Mouse (Mus musculus): ENCODE data around the gene Lars2.

The Lars2 gene

DNA sequence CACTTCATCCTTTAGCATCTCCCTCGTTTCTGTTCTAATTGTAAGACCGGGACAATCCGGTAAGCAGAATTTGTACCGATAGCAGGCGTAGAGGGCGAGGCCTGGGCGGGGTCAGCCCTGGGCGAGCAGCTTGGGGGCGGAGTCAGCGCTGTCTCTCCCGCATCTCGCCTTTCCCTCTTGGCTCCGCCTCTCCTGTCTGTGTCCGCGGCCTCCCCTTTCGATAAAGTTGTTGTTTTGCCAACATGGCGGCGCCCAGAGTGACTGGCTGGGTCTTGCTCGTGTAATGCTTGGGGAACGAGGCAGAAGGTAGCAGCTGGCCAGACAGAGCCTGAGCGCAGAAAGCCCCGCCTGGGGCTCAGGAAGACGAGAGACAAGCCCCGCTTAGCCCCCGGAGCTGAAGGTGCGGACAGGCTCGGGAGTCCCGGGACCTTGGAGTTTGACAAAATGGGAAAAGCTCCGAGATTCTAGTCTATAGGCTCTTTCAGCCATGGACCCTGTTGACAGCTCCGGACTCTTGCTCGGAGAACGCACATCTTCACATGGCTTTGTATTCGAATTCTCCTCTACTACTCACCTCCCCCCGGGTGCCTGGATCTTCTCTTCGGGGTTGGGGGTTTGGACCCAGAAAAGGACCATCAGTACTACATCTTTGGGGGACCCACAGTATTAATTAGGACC, at the start of gene Lars2:
Gene Lars2, plus strand, starts transcription at position 220 of the 678 bp plus-strand sequence.
- WGBS = under 1% methylated on average over 35 of the region's 35 CpGs

DNA sequence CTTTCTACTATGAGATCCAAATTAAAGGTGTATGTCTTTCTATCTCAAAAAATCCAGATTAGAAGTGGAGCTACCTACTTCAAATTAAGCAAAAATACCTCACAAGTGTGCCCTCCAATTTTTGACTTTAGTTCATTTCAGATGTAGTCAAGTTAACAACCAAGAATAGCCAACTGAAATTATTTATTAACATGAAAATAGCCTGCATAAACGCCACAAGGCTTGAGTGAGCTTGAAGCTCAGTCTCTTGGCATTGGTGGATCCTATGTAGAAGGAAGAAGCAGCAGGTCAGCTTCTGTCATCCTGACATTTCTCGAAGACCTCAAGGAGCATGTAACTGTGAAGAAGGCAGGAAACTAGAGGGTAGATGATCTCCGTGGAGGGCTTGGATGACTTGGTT, 38.4 kb upstream of the Lars2 start:
- WGBS = 85% methylated on average over 3 of the region's 3 CpGs

DNA sequence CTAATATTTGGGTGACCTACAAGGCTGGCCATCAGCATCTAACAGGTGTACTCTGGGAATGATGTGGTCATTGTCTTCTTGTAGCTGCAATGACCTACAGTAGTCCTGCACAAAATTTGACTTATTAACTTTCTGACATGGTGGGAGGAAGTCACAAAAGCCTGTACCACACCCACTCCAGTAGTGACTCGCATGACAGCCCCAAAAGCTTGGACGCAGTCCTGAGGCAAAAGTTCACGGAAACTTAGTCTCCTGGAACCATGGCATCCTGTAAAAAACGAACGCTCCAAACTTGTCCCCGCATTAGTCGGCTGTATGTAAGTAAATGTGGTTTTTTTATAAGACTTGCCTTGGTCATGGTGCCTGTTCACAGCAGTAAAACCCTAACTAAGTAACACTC, 36.9 kb upstream of the Lars2 start:
- WGBS = 95% methylated on average over 7 of the region's 7 CpGs

DNA sequence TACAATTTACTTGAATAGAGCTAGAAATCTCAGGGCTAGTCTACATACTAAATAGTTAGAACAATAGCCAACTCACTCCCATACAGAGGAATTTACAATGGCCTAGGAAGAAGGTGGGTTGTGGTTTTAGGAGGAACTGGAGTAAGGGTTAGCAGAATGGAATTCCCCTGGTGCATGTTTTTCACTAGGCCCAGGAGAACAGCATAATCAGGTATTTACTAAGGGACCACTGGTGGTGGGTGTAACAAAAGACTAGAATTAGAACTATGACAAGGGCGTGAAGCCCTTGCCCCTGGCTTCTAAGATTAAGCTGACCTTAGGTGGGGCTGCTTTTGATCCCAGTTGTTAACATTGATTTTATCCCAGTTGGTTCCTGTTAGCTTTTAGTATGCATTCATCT, 36.5 kb upstream of the Lars2 start:
- WGBS = 95% methylated on average over 1 of the region's 1 CpGs

DNA sequence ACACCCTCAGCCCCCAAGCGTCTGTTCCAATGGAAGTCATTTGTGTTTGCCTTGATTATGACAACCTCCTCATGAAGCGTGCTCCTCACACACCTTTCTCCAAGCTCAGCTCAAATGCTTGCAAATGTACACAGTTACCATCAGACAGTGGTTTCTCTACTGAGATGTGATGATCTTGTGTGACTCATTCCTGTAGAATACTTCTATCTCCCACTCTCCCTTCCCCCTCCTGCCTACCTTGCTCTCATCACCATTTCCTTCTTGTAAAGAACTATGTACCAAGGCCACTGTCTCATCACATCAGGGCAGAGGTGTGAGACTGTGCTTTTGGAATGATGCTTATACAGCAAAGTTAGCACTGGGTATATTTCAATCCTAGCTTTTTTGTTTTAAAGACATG, 33.2 kb upstream of the Lars2 start:
- WGBS = 81% methylated on average over 2 of the region's 2 CpGs

DNA sequence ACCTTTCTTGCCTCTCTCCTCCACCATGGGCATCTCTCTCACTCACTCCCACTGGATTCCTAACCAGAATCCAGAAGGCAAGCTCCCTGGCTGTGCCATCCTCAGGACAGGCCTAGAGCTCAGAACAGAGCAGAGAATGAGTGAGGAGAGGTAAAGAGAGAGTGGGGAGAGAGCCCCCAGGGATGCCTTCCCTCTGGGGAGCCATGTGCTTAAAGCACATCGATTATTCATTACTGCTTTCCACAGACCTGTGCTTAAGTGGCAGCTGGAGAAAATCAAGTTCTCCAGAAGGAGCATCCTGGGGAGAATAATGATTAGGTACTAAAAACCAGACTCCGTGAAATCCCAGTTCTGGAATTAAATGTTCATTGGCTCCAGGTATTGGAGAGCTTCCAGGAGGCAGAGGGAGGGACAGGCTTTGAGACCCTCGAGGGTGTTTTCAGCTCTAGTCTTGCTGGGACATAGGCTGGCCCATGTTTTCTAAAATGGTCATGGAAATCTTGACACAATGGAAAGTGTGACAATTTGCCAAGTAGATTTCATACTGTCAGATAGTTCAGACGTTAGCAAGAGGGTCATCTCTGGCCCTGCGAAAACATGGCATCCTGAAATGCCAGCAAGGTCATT, 31.6 kb upstream of the Lars2 start:
- 57% methylated on average over 5 of the region's 5 CpGs for WGBS

DNA sequence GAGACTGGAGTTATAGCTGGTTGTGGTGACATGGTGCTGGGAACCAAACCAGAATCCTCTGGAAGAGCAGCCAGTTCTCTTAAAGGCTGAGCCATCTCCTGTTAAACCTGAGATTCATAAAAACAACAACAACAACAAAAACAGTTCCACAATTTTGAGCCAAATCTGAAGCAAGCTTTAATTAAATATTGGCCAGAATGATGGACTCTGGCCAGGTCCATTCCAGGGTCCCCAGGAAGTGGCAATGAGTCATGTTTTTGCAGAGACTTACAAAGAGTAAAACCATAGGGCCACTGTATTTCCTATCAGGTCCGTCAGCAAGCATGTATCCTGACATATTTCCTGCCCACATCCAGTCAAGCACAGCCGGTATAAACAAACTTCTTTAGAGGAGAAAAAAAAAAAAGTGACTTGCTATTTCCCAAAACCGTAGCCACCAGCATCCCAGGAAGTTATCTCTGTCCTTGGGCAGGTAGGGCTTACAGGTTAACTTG, 27.0 kb upstream of the Lars2 start:
- 60% methylated on average over 3 of the region's 3 CpGs for WGBS

DNA sequence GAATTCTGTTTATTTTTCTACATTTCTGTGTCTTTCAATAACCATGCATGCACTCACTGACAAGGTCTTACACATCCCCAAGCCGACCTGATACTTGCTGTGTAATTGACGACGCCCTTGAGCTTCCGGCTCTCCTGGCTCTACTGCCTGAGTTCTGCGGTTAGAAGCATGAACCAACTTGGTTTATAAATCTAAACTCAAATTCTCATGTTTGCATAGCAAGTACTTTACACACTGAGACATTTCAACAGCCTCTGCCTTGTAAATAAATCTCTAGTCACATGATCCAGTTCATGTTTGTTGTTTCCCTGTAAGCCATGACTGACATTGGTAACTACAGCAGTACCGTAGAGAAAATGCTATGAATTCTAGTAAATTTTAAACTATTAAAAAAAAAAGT, 25.5 kb upstream of the Lars2 start:
- 95% methylated on average over 6 of the region's 6 CpGs for WGBS

DNA sequence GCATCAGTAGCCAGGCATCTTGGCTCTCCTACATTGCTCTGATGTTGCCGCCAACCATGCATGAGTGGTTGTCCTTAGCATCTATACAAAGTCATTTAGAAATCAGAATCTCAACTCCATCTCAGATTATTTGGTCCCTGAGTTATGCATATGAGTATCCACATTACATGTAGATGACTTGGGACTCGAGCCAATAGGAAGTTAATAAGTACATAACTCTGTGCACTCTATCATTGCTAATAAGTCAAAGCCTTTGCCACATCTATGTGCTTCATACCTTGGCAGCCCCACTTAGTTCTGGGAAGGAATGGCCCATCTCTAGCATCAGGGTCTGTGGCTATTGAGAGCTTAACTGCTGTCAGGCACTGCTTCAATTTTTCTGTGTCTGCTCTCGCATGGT, 23.7 kb upstream of the Lars2 start:
- 80% methylated on average over 3 of the region's 3 CpGs for WGBS

DNA sequence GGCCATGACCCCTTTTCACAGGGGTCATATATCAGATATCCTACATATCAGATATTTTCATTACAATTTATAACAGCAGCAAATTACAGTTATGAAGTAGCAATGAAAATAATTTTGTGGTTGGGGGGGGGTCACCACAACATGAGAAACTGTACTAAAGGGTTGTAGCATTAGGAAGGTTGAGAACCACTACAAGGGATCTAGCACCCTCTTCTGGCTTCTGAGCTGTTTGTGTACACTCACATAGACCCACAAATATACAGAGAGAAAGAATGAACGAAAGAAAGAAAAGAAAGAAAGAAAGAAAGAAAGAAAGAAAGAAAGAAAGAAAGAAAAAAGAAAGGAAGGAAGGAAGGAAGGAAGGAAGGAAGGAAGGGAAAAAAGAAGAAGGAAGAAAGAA, 17.4 kb upstream of the Lars2 start:
- 96% methylated on average over 1 of the region's 1 CpGs for WGBS

DNA sequence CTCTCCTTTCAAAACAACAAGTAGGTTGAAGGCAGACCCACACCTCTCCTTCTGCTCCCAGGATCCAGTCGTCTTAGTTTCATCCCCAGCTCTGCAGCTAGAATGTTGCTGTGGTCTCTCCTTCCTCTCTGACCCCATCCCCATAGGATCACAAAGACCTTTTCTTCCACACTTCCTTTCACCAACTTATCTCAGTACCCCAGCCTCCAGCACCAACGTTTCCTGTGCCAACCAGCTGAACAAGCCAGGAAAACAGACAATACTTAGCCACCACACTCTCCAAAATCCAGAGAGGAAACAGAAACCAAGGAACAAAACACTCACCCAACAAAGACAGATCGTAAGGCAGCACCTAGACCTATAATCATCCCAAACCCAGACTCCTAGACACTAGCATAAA, 6.7 kb upstream of the Lars2 start:
- WGBS = 61% methylated on average over 3 of the region's 3 CpGs

DNA sequence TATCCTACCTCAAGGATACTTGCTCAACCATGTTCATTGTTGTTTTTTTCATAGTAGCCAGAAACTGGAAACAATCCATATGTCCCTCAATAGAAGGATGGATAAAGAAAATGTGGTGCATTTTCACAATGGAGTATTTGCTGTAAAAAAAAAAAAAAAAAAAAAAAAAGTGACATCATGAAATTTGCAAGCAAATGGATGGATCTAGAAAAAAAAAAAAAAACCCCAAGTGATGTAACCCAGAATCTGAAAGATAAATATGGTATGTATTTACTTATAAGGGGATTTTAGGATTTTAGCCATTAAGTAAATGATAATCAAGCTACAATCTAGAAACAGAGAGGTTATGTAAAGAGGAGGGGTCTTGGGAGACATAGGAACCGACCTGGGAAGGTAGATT, 1.4 kb upstream of the Lars2 start:
- WGBS = 73% methylated on average over 1 of the region's 1 CpGs

DNA sequence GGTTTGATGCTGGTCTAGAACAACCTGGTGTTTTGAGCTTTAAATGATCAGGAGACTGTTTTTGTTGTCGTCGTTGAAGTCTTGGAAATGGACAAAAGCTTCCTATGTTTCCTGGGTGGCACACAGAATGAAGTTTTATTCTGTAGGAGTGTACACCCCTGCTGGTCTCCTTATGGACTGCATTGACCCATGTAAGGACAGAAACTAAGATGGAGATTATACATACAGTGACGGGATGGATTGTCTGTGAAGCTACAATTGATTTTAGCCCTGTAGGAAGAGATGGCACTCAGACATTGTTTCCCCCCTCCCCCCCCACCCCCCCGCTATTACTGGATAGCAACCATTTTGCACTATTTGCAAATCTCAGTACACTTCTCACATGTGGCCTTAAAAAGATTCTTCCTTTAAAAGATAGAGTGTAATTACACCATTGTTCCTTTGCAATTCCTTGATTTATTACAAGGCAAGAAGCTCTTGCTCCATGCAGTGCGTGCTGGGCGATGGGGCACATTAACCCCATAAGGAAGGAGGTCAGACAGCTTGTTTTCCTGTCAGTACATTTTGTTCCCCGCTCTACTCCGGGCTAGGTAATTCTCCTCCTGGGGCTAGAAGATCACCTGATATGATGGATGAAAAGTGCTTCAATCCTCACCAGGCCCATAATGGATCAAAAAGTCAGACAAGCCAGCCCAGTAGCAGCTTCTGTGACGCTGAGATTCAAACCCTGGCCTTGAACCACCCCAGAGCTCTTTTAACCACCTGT, 602 bp upstream of the Lars2 start:
- WGBS = 25% methylated on average over 9 of the region's 9 CpGs

DNA sequence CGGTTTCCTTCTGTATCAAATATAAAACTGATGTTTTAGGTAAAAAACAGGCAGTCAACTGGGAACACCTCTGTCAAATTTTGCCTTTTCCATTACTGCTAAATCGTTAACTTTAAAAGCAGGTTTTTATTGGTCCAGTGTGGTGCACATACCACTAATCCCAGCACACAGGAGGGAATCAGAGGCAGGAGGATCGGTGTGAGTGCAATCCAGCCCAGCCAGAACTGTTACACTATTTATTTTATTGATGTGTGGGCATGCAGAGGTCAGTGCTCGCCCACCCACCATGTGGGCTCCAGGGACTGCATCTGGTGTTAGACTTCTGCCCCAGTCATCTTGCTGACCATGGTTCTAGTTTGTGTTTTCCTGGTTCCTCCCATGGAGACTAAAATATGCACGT, 15.7 kb downstream of the Lars2 start:
- 91% methylated on average over 5 of the region's 5 CpGs for WGBS

DNA sequence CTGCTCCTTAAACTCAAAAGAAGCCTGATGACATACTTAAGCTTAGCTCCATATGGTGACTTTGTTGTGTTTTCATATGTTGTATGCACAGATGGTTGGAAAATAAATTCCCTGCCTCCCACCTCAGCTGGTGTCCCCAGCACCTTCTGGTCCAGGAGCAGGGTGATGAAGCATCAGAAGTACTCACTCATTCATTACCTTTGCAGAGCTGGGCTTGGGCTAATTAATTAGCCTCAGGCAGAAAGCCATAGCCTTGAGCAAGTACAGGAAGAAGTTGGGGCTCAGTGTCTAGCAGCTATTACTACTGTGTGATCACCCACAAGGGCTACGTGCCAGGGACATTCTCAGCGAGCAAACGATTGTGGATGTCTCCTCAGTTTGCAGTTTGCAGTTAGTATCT, 18.0 kb downstream of the Lars2 start:
- WGBS = 29% methylated on average over 3 of the region's 3 CpGs

DNA sequence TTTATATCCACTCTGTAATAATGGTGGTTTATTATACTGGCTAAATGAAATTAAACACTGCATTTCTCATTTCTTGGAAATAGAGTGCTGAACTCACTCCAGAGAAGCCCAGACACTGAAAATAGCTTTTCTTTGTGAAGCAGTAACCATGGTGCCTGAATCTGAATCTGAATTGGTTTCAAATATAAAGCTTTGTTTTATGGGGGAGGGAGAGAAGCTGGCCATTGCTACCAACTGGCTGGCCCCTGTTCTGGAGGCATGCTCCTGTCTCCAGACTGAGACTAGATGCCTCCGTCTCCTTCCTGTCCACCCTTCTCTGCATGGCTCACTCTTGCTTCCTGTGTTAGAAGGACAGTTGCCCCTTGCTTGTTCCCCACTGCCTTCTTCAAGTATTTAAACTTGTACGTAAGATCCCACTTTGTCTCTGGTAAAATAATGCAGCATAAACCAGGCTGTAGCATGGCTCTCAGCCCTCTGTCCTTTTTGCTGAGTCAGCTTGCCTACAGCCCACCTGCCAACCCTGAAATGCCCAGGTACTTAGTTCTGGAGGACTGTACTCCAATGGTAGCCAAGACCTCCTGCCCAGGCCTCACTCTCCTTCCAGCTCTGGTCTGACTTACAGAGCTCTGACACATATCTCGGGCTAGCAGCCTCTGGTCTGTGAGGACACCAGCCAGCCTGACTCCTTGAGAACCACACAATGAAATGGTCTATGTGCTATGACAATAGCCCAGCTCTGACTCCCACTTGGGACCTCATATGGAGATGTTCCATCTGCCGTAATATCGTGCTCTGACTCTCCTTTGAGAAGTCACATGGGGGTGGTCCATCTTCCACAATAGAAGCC, 18.8 kb downstream of the Lars2 start:
- WGBS = 49% methylated on average over 5 of the region's 5 CpGs

DNA sequence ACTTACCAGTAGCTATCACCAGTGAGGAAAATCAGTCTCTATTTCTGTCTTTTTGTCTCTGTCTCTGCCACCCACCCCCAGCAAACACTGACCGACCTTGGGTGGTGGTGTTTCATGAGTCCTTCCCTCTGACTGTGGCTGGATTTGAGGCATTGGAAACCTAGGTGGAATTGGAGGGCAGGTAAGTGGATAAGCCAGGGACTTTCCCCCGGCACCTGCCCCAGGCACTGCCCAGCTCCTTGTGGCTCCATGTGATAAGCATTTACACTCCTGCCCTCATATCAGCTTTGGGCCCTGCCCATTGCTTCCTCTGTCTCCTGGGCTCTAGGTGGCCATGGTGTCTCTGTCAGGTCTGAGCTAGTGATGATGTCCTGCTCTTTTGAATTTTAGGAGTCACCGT, 19.6 kb downstream of the Lars2 start:
- WGBS = 69% methylated on average over 3 of the region's 3 CpGs

DNA sequence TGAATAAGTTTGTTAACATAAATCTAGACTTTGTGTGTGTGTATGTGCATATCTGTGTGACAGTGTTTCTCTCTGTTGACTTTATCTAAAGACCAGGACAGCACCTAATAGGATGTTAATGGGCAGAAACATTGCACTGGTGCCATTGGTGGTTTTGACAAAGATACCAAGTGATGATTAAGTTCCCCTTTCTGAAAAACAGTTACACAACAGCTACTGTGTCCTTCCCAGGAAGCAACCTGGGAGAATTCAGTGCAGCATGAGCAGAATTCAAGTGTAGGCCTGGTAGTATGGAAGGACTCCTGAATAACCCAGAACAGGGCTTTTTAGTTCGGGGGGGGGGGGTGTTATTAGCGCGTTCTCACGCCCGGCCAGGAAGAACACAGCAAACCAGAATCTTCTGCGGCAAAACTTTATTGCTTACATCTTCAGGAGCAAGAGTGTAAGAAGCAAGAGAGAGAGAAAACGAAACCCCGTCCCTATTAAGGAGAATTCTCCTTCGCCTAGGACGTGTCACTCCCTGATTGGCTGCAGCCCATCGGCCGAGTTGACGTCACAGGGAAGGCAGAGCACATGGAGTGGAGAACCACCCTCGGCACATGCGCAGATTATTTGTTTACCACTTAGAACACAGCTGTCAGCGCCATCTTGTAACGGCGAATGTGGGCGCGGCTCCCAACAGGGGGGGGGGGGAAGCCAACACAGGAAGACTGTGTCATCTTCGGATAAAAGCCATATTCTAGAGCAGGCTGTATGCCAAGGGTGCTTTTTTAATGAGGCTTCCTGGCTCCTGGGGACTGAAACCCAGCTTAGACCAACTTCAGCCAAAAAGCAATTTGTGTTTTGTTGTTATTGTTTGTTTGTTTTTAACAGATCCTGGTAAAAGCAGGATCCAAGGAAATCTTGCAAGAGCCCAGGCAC, 21.6 kb downstream of the Lars2 start:
- 69% methylated on average over 14 of the region's 21 CpGs for WGBS

DNA sequence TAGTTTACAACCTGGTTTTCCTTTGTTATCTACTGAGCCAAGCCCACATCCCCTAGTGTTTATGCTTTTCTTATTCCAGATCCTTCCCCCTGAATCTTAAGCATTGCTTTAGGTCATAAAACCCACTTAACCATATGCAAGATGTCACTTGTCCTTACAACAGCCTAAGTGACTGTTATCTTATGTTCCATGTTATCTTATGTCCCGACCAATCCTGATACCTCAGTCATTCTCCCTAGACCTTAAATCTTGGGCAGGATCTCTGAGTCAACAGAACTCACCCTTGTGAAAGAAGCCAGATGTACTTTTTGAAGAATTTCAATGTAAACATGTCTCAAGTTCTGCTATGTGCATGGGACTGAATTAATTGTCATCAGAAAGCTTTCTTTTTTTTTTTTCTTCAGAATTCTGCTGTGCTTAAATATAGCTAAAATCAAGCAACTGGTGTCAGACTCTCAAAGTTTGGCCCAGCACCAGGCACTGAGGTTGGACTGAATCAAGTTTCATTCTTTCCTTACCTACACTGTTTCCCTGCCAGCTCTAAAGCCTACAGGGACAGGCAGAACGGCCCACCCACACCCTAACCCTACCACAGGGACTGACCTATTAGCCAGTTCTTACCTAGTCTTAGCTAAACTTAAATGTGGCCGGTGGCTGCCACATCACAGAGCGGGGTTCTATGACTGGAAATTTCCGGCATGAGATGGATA, 24.6 kb downstream of the Lars2 start:
- WGBS = 86% methylated on average over 5 of the region's 5 CpGs

DNA sequence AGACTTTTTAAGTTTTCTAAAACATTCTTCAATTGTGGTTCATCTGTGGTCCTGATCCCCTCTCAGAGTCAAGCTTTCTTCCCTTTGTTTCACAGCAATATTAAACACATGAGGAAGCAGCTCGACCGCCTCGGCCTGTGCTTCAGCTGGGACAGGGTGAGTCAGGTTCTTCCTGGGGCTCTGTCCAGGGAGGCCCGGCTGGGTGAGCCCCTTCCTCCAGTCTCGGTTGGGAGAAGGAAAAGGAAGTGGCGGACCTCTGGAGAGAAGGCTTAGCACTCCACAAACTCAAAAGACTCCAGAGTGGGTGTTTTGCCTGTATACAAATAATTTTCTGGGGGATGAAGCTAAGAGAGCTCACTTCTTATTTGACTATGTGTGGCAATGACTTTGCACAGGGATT, 28.1 kb downstream of the Lars2 start:
- WGBS = 79% methylated on average over 6 of the region's 6 CpGs
